Mouse (Mus musculus) thymus, adult 2 months (tissue): ENCODE measurements around the gene Epb41.

Experiments
- CTCF ChIP-seq: fragments of 200-500 bp; IDR thresholded peaks from 2 replicates; pipeline ENCODE4 v1.5.1; 2012; ENCODE audit warnings: mild to moderate bottlenecking, control low read depth, low read length, moderate library complexity, borderline replicate concordance; ENCODE audit not compliant: control insufficient read depth, poor library complexity, insufficient read depth; ENCODE audit errors: extremely low read depth
- POLR2A ChIP-seq: fragments of 200-500 bp; IDR thresholded peaks from 2 replicates; pipeline ENCODE4 v1.6.1; 2012; ENCODE audit warnings: mild to moderate bottlenecking, low read length, control low read depth, moderate library complexity; ENCODE audit not compliant: control insufficient read depth, poor library complexity, insufficient read depth; ENCODE audit errors: extremely low read depth

- TF ChIP-seq CTCF = no peak
- no peak for TF ChIP-seq POLR2A
These were observed 155.5 kb downstream of the Epb41 start for GRCm38 (mm10) chr4:131919506-131920140.
